Mouse (Mus musculus) E14TG2a.4 (cell line): ENCODE results near the gene Nfkb2.

Source experiments
- CTCF ChIP-seq: conservative IDR thresholded peaks from 2 replicates; pipeline ENCODE4 v1.5.1; 2014; ENCODE audit warnings: low read length
- POU5F1 ChIP-seq: IDR thresholded peaks from 2 replicates; pipeline ENCODE4 v1.6.1; 2014; ENCODE audit warnings: low read length, borderline replicate concordance

GRCm38 (mm10) chr19:46330696-46331095, 26.6 kb downstream of the Nfkb2 start:
- TF ChIP-seq CTCF (no peak), POU5F1 (no peak)
